Mouse (Mus musculus) hematopoietic stem cell, adult 5-6 weeks (primary cell): ENCODE measurements around the gene Bcl2. TPM values are rescaled to one million over a fixed set of nuclear protein-coding genes. Genes with fewer than 3 reads are reported as not detected.

Source experiments
- ATAC-seq, 2 experiments: fragments of 125-278 bp in 1 of 2; replicated peaks in 1 of 2; 2 replicates each; pipeline ENCODE4 v1.8.0; 2016 to 2017; ENCODE audit warnings: inconsistent platforms in 2 of 2, mild to moderate bottlenecking in 2 of 2, moderate number of reproducible peaks in 2 of 2, low read depth in 1 of 2, moderate TSS enrichment in 1 of 2; ENCODE audit not compliant: low FRiP score in 2 of 2, poor library complexity in 2 of 2, severe bottlenecking in 2 of 2, insufficient read depth in 1 of 2, low TSS enrichment in 1 of 2
- total RNA-seq: library from RNA; stranded (forward); fragments of 172-1452, 232-1000 nt; gene quantifications from 2 replicates; pipeline ENCODE4 v1.2.3, GENCODE M21; 2017

Gene Bcl2
- total RNA-seq, 1 experiment from 2014 or later = 36.3 TPM

GRCm38 (mm10) chr1:106585349-106585748, 128.7 kb downstream of the Bcl2 start:
- ATAC-seq = no peak

GRCm38 (mm10) chr1:106584824-106585223, 129.2 kb downstream of the Bcl2 start:
- no peak for ATAC-seq

GRCm38 (mm10) chr1:106584273-106584672, 129.8 kb downstream of the Bcl2 start:
- ATAC-seq = no peak

GRCm38 (mm10) chr1:106583245-106584241, 130.5 kb downstream of the Bcl2 start:
- ATAC-seq = no peak

- ATAC-seq = no peak
Observed at GRCm38 (mm10) chr1:106582810-106583209, 131.3 kb downstream of the Bcl2 start.

- peak; percentile 75 for ATAC-seq
Observed at GRCm38 (mm10) chr1:106581812-106582211, 132.3 kb downstream of the Bcl2 start.

- peak in 1 of 2 experiments; percentile 38; a peak in 1 of 4 replicates for ATAC-seq
Observed at GRCm38 (mm10) chr1:106579768-106580167, 134.3 kb downstream of the Bcl2 start.

- no peak for ATAC-seq
Observed at GRCm38 (mm10) chr1:106572506-106572905, 141.6 kb downstream of the Bcl2 start.

GRCm38 (mm10) chr1:106570870-106571269, 143.2 kb downstream of the Bcl2 start:
- 0 out of 4 replicates have a peak, but pooled peaks of 1 of the 2 experiments have one; percentile 22 for ATAC-seq

- no peak for ATAC-seq
Observed at GRCm38 (mm10) chr1:106570366-106570765, 143.7 kb downstream of the Bcl2 start.

GRCm38 (mm10) chr1:106569674-106570073, 144.4 kb downstream of the Bcl2 start:
- no peak for ATAC-seq

GRCm38 (mm10) chr1:106568868-106569267, 145.2 kb downstream of the Bcl2 start:
- peak; percentile 38 to 53; a peak in 2 of 4 replicates for ATAC-seq

- ATAC-seq = no peak
Observed at GRCm38 (mm10) chr1:106567506-106567905, 146.6 kb downstream of the Bcl2 start.

- ATAC-seq = no peak
Observed at GRCm38 (mm10) chr1:106566120-106567086, 147.7 kb downstream of the Bcl2 start.

GRCm38 (mm10) chr1:106565238-106565637, 148.8 kb downstream of the Bcl2 start:
- ATAC-seq = no peak

- ATAC-seq = no peak
Observed at GRCm38 (mm10) chr1:106564436-106564835, 149.6 kb downstream of the Bcl2 start.

- ATAC-seq = no peak
Observed at GRCm38 (mm10) chr1:106562751-106563150, 151.3 kb downstream of the Bcl2 start.
